20 mouse cellular contexts compared by ENCODE assay signal in genomic region chr1:187232196-187232955, GRCm38 (mm10). TPM values are rescaled to one million over a fixed set of nuclear protein-coding genes. Genes with fewer than 3 reads are reported as not detected.
DNase-seq lines count a peak whose midpoint lies in the region; ATAC-seq and TF ChIP-seq lines count a peak whose summit lies in the region.
"Had no signal": no experiment of that assay in that cellular context is flagged by ENCODE, and none has a peak within 500 bp of the region (broad histone marks: within the 10 kb centered on the region; RNA-seq: fewer than 3 reads in every experiment).

No protein-coding gene starts in this region.

- H3K9ac ChIP-seq in lung, embryonic 14.5 days, result no peak overlapping the region
- no peak overlapping the region for H3K9ac ChIP-seq in lung, postnatal 0 days (replicated peaks; ENCODE audit: low read depth)
- H3K9ac ChIP-seq: embryonic facial prominence, embryonic 12.5 days; forebrain, embryonic 13.5 days; forebrain, embryonic 15.5 days; forebrain, postnatal 0 days had no signal

- peak; percentile 33 to 54 for DNase-seq in cerebellum, postnatal 10 days
- no peak for DNase-seq in cerebellum, postnatal 36 days
- DNase-seq in lung, embryonic 14.5 days, result peak; percentile 57
- DNase-seq in lung, postnatal 25 days (ENCODE audit: low spot score), result no peak
- peak; percentile 63 for DNase-seq in lung, postnatal 0 days (ENCODE audit: low spot score)
- DNase-seq in lung, postnatal 14 days, result no peak
- DNase-seq: adrenal gland, adult 8-10 months; adrenal gland, postnatal 14 days; adrenal gland, postnatal 36 days; B cell, adult 2 months; forebrain, postnatal 0 days had no signal

- H3K4me3 ChIP-seq in lung, embryonic 14.5 days (ENCODE audit: low read depth, low read length), result no peak overlapping the region
- H3K4me3 ChIP-seq in lung, postnatal 0 days (ENCODE audit: low read depth, low read length), result no peak overlapping the region
- H3K4me3 ChIP-seq: embryonic facial prominence, embryonic 10.5 days; embryonic facial prominence, embryonic 12.5 days; forebrain, embryonic 13.5 days; forebrain, embryonic 15.5 days had no signal

- H3K36me3 ChIP-seq in lung, embryonic 14.5 days (ENCODE audit: insufficient read depth), result peaks cover 20% of the 10 kb centered on the region
- H3K36me3 ChIP-seq in lung, postnatal 0 days (ENCODE audit: insufficient read depth, low read length), result no peaks in the 10 kb centered on the region

- no peak; the same call in 1 of the 2 replicates for ATAC-seq in lung, embryonic 14.5 days (ENCODE audit: insufficient read depth)
- no peak for ATAC-seq in lung, postnatal 0 days
- ATAC-seq: activated CD4-positive, CD25-positive, alpha-beta regulatory T cell, adult 4 months; CD4-positive, CD25-positive, alpha-beta regulatory T cell, adult 4 months; forebrain, embryonic 13.5 days; forebrain, embryonic 15.5 days; forebrain, postnatal 0 days; Patski had no signal

- H3K4me2 ChIP-seq in lung, embryonic 14.5 days, result no peak overlapping the region
- H3K4me2 ChIP-seq in lung, postnatal 0 days (replicated peaks; ENCODE audit: low read depth, low read length), result no peak overlapping the region; the same call in 1 of the 2 replicates
- H3K4me2 ChIP-seq: embryonic facial prominence, embryonic 12.5 days; forebrain, embryonic 13.5 days; forebrain, embryonic 15.5 days had no signal

- no peaks in the 10 kb centered on the region for H3K27me3 ChIP-seq in lung, embryonic 14.5 days (ENCODE audit: insufficient read depth, low read length)
- H3K27me3 ChIP-seq in lung, postnatal 0 days (replicated peaks; ENCODE audit: insufficient read depth, low read length), result no peaks in the 10 kb centered on the region
- H3K27me3 ChIP-seq: CH12.LX; embryonic facial prominence, embryonic 12.5 days; forebrain, embryonic 13.5 days; forebrain, embryonic 15.5 days; Patski had no signal

- H3K9me3 ChIP-seq in lung, embryonic 14.5 days (ENCODE audit: low read depth, low read length), result no peaks in the 10 kb centered on the region
- no peaks in the 10 kb centered on the region for H3K9me3 ChIP-seq in lung, postnatal 0 days (ENCODE audit: low read length)
- H3K9me3 ChIP-seq: embryonic facial prominence, embryonic 10.5 days; embryonic facial prominence, embryonic 12.5 days; forebrain, embryonic 13.5 days; forebrain, embryonic 15.5 days; G1E had no signal

- H3K4me1 ChIP-seq in lung, embryonic 14.5 days (ENCODE audit: insufficient read depth), result 0 out of 2 replicates have a peak, but pooled peaks cover 4% of the 10 kb centered on the region
- H3K4me1 ChIP-seq in lung, postnatal 0 days (ENCODE audit: insufficient read depth, low read depth, low read length), result no peaks in the 10 kb centered on the region
- H3K4me1 ChIP-seq: embryonic facial prominence, embryonic 12.5 days; forebrain, embryonic 13.5 days; forebrain, embryonic 15.5 days had no signal

- no peak for TF ChIP-seq EP300 in lung, postnatal 0 days (IDR thresholded peaks at IDR 0.05)

- 47% methylated on average over 14 of the region's 14 CpGs for WGBS in lung, embryonic 14.5 days
- WGBS in lung, postnatal 0 days, result 51% methylated on average over 14 of the region's 14 CpGs

- no peak for TF ChIP-seq CTCF in lung, embryonic 14.5 days (IDR thresholded peaks at IDR 0.05; ENCODE audit: low read depth)
- TF ChIP-seq CTCF in lung, postnatal 0 days (IDR thresholded peaks at IDR 0.05), result no peak

- H3K27ac ChIP-seq in lung, embryonic 14.5 days (ENCODE audit: low read depth), result no peak overlapping the region
- no peak overlapping the region for H3K27ac ChIP-seq in lung, postnatal 0 days (ENCODE audit: low read length)
- H3K27ac ChIP-seq: embryonic facial prominence, embryonic 10.5 days; embryonic facial prominence, embryonic 12.5 days; forebrain, embryonic 13.5 days; forebrain, embryonic 15.5 days had no signal

RNA-seq across cellular contexts. Expression of gene Gpatch2, which starts 17.1 kb away (rescaled TPM):
- 20.2 and 20.8 TPM in 2 replicates for polyA plus RNA-seq in lung, embryonic 14.5 days (2014; fragmentation: Nextera tagmentation; extraction: Ambion mirVana)
- polyA plus RNA-seq in lung, postnatal 0 days (2015; fragmentation: Nextera tagmentation; extraction: Ambion mirVana), result 11.7 and 11.9 TPM in 2 replicates

RNA-seq across cellular contexts. Expression of gene Spata17, which starts 17.1 kb away (rescaled TPM):
- polyA plus RNA-seq in lung, embryonic 14.5 days (2014; fragmentation: Nextera tagmentation; extraction: Ambion mirVana), result 0.51 and 0.89 TPM in 2 replicates
- polyA plus RNA-seq in lung, postnatal 0 days (2015; fragmentation: Nextera tagmentation; extraction: Ambion mirVana), result 3.1 and 4.0 TPM in 2 replicates
- polyA plus RNA-seq: CD4-positive, CD25-positive, alpha-beta regulatory T cell, adult 4 months; G1E had no signal

Comparison
In these comparisons a context has a peak if more than half of its experiments do, and no peak if none do; other contexts are left out.
1. DNase-seq: peak in cerebellum, postnatal 10 days (2 of 2), lung, embryonic 14.5 days (single experiment) and lung, postnatal 0 days (single experiment); none in cerebellum, postnatal 36 days (0 of 2), lung, postnatal 25 days (single experiment) and lung, postnatal 14 days (single experiment).